Mouse (Mus musculus) limb, embryonic 13.5 days (tissue): ENCODE measurements around the gene Rbfox2. TPM values are rescaled to one million over a fixed set of nuclear protein-coding genes. Genes with fewer than 3 reads are reported as not detected.

Experiments
- ATAC-seq: fragments of 200-750 bp; cut with Nextera tagmentation; 2 replicates; pipeline ENCODE4 v1.8.0; 2017; ENCODE audit warnings: low read depth, moderate number of reproducible peaks, moderate TSS enrichment; ENCODE audit not compliant: low FRiP score
- H3K27ac ChIP-seq: fragments of 300-500 bp; sonication (generic); 2 replicates; pipeline ENCODE4 v1.5.1; 2015; ENCODE audit warnings: inconsistent platforms, mild to moderate bottlenecking, moderate library complexity
- H3K27me3 ChIP-seq: fragments of 300-500 bp; sonication (generic); 2 replicates; pipeline ENCODE4 v1.6.1; 2015; ENCODE audit warnings: mild to moderate bottlenecking, inconsistent platforms
- H3K36me3 ChIP-seq: fragments of 300-500 bp; sonication (generic); 2 replicates; pipeline ENCODE4 v1.6.1; 2015; ENCODE audit warnings: inconsistent platforms, mild to moderate bottlenecking, moderate library complexity
- H3K4me1 ChIP-seq: fragments of 300-500 bp; sonication (generic); 2 replicates; pipeline ENCODE4 v1.6.1; 2015; ENCODE audit warnings: inconsistent platforms
- H3K4me2 ChIP-seq: fragments of 300-500 bp; sonication (generic); replicated peaks from 2 replicates; pipeline ENCODE4 v1.6.1; 2015; ENCODE audit warnings: inconsistent platforms, mild to moderate bottlenecking, moderate library complexity
- H3K4me3 ChIP-seq: fragments of 300-500 bp; sonication (generic); 2 replicates; pipeline ENCODE4 v1.5.1; 2015; ENCODE audit warnings: moderate library complexity, mild to moderate bottlenecking, inconsistent platforms
- H3K9ac ChIP-seq: fragments of 300-500 bp; sonication (generic); 2 replicates; pipeline ENCODE4 v1.6.1; 2015; ENCODE audit warnings: mild to moderate bottlenecking, inconsistent platforms
- H3K9me3 ChIP-seq: fragments of 300-500 bp; sonication (generic); 2 replicates; pipeline ENCODE4 v1.6.1; 2016; ENCODE audit warnings: inconsistent platforms
- WGBS: fragments of 180-500 bp; shearing (Covaris S2); methylation state at CpG from one replicate; pipeline ENCODE4 v1.1.7; 2015; 5-methylcytosine and 5-hydroxymethylcytosine counted together
- polyA plus RNA-seq: library from polyadenylated mRNA; unstranded; fragments of >200 nt; fragmentation: Nextera tagmentation; extraction: Ambion mirVana; gene quantifications from 2 replicates; pipeline ENCODE4 v1.2.1, GENCODE M21; 2015

Rbfox2 gene
- polyA plus RNA-seq, 1 experiment from 2014 or later: 83.1 TPM

- Histone ChIP-seq H3K4me2 (no peak overlapping the region), H3K9ac (no peak overlapping the region), H3K9me3 (no peaks in the 10 kb centered on the region), H3K4me3 (no peak overlapping the region), H3K27ac (no peak overlapping the region), H3K4me1 (peaks cover 52% of the 10 kb centered on the region), H3K27me3 (no peaks in the 10 kb centered on the region), H3K36me3 (no peaks in the 10 kb centered on the region)
- no peak for ATAC-seq
- WGBS: 86% methylated on average over 3 of the region's 3 CpGs
Measured at GRCm38 (mm10) chr15:77040784-77041183, 266.0 kb downstream of the Rbfox2 start.

GRCm38 (mm10) chr15:77039211-77039700, 267.5 kb downstream of the Rbfox2 start:
- no peak for ATAC-seq
- 58% methylated on average over 9 of the region's 9 CpGs for WGBS
- H3K27me3 ChIP-seq: no peaks in the 10 kb centered on the region
- H3K9me3 ChIP-seq: no peaks in the 10 kb centered on the region
- H3K36me3 ChIP-seq: no peaks in the 10 kb centered on the region
- no peak overlapping the region for H3K9ac ChIP-seq
- peaks cover 60% of the 10 kb centered on the region for H3K4me1 ChIP-seq
- H3K27ac ChIP-seq: no peak overlapping the region; the same call in 1 of the 2 replicates
- H3K4me3 ChIP-seq: no peak overlapping the region
- no peak overlapping the region for H3K4me2 ChIP-seq

- no peaks in the 10 kb centered on the region for H3K27me3 ChIP-seq
- no peaks in the 10 kb centered on the region for H3K36me3 ChIP-seq
- H3K4me3 ChIP-seq: no peak overlapping the region
- 7% methylated on average over 11 of the region's 11 CpGs for WGBS
- H3K9me3 ChIP-seq: no peaks in the 10 kb centered on the region
- peak overlapping the region; percentile 99 for H3K27ac ChIP-seq
- ATAC-seq: peak; percentile 87
- H3K4me2 ChIP-seq: peak overlapping the region; percentile 38
- peaks cover 54% of the 10 kb centered on the region for H3K4me1 ChIP-seq
- H3K9ac ChIP-seq: peak overlapping the region; percentile 48; the same call in 1 of the 2 replicates
Measured at GRCm38 (mm10) chr15:77037278-77038161, 269.3 kb downstream of the Rbfox2 start.

- no peaks in the 10 kb centered on the region for H3K27me3 ChIP-seq
- peak overlapping the region; percentile 99 for H3K27ac ChIP-seq
- peak overlapping the region; percentile 48; the same call in 1 of the 2 replicates for H3K9ac ChIP-seq
- H3K4me1 ChIP-seq: peaks cover 54% of the 10 kb centered on the region
- WGBS: 17% methylated on average over 2 of the region's 2 CpGs
- H3K36me3 ChIP-seq: no peaks in the 10 kb centered on the region
- H3K4me3 ChIP-seq: no peak overlapping the region
- ATAC-seq: peak; percentile 49
- peak overlapping the region; percentile 38 for H3K4me2 ChIP-seq
- no peaks in the 10 kb centered on the region for H3K9me3 ChIP-seq
Measured at GRCm38 (mm10) chr15:77036989-77037277, 269.9 kb downstream of the Rbfox2 start.

- no peaks in the 10 kb centered on the region for H3K9me3 ChIP-seq
- no peaks in the 10 kb centered on the region for H3K36me3 ChIP-seq
- peak overlapping the region; percentile 99 for H3K27ac ChIP-seq
- H3K9ac ChIP-seq: peak overlapping the region; percentile 48; the same call in 1 of the 2 replicates
- no peak overlapping the region for H3K4me3 ChIP-seq
- no peaks in the 10 kb centered on the region for H3K27me3 ChIP-seq
- ATAC-seq: peak; percentile 75
- H3K4me2 ChIP-seq: peak overlapping the region; percentile 38
- H3K4me1 ChIP-seq: peaks cover 55% of the 10 kb centered on the region
- 58% methylated on average over 11 of the region's 11 CpGs for WGBS
Measured at GRCm38 (mm10) chr15:77036320-77036988, 270.4 kb downstream of the Rbfox2 start.

- Histone ChIP-seq H3K4me3 (no peak overlapping the region), H3K36me3 (no peaks in the 10 kb centered on the region), H3K27me3 (no peaks in the 10 kb centered on the region), H3K4me1 (peaks cover 59% of the 10 kb centered on the region), H3K27ac (peak overlapping the region; percentile 99), H3K9me3 (no peaks in the 10 kb centered on the region), H3K4me2 (no peak overlapping the region), H3K9ac (0 out of 2 replicates have a peak overlapping the region, but pooled peaks have one; percentile 13)
- WGBS: 63% methylated on average over 3 of the region's 3 CpGs
- no peak for ATAC-seq
Measured at GRCm38 (mm10) chr15:77035643-77036042, 271.2 kb downstream of the Rbfox2 start.

- 76% methylated on average over 6 of the region's 6 CpGs for WGBS
- no peak for ATAC-seq
- Histone ChIP-seq H3K4me3 (no peak overlapping the region), H3K27ac (no peak overlapping the region), H3K4me1 (peaks cover 52% of the 10 kb centered on the region), H3K9me3 (no peaks in the 10 kb centered on the region), H3K4me2 (no peak overlapping the region), H3K27me3 (no peaks in the 10 kb centered on the region), H3K9ac (no peak overlapping the region), H3K36me3 (no peaks in the 10 kb centered on the region)
Measured at GRCm38 (mm10) chr15:77034526-77034925, 272.3 kb downstream of the Rbfox2 start.

GRCm38 (mm10) chr15:77031271-77031670, 275.5 kb downstream of the Rbfox2 start:
- Histone ChIP-seq H3K27me3 (no peaks in the 10 kb centered on the region), H3K4me3 (no peak overlapping the region), H3K9ac (no peak overlapping the region), H3K4me1 (peaks cover 38% of the 10 kb centered on the region), H3K4me2 (no peak overlapping the region), H3K9me3 (no peaks in the 10 kb centered on the region), H3K36me3 (no peaks in the 10 kb centered on the region), H3K27ac (0 out of 2 replicates have a peak overlapping the region, but pooled peaks have one; percentile 15)
- WGBS: 34% methylated on average over 3 of the region's 3 CpGs
- no peak for ATAC-seq

- Histone ChIP-seq H3K4me3 (peak overlapping the region; percentile 5; the same call in 1 of the 2 replicates), H3K27ac (peak overlapping the region; percentile 85), H3K36me3 (no peaks in the 10 kb centered on the region), H3K4me1 (peaks cover 30% of the 10 kb centered on the region), H3K9ac (no peak overlapping the region), H3K27me3 (no peaks in the 10 kb centered on the region), H3K9me3 (no peaks in the 10 kb centered on the region), H3K4me2 (peak overlapping the region; percentile 27)
- ATAC-seq: peak; percentile 83
- 21% methylated on average over 7 of the region's 7 CpGs for WGBS
Measured at GRCm38 (mm10) chr15:77029331-77029991, 277.3 kb downstream of the Rbfox2 start.
